Mouse (Mus musculus): ENCODE measurements around the gene Slc25a11. TPM values are rescaled to one million over a fixed set of nuclear protein-coding genes. Genes with fewer than 3 reads are reported as not detected.

Slc25a11 gene
- 68.9 TPM for polyA plus RNA-seq (2017; shearing (Covaris generic))

GRCm38 (mm10) chr11:70646691-70647650 is at the start of gene Slc25a11, which contains the start of gene Rnf167:
Gene Slc25a11 (minus strand): TSS chr11:70647479.
Gene Rnf167 (plus strand): TSS chr11:70647235.

GRCm38 (mm10) chr11:70687601-70688199 is 40.4 kb upstream of the Slc25a11 start, which contains the start of gene Camta2:
Gene Camta2 (minus strand): TSS chr11:70688105.

GRCm38 (mm10) chr11:70668771-70669505 is 21.7 kb upstream of the Slc25a11 start, which contains the start of gene Spag7:
Gene Spag7 (minus strand): TSS chr11:70669416.

GRCm38 (mm10) chr11:70656964-70657363 is 9.7 kb upstream of the Slc25a11 start, which contains the start of gene Eno3:
Gene Eno3 (plus strand): TSS chr11:70657202.

GRCm38 (mm10) chr11:70654198-70654922 is 7.1 kb upstream of the Slc25a11 start, which contains the start of gene Pfn1:
Gene Pfn1 (minus strand): TSS chr11:70654644.

GRCm38 (mm10) chr11:70638714-70639278 is 8.5 kb downstream of the Slc25a11 start, which contains the start of gene Gp1ba:
Gene Gp1ba (plus strand): TSS chr11:70639122.

GRCm38 (mm10) chr11:70619101-70619500 is 28.2 kb downstream of the Slc25a11 start, which contains the start of gene Chrne:
Gene Chrne (minus strand): TSS chr11:70619216.

GRCm38 (mm10) chr11:70615516-70616093 is 31.7 kb downstream of the Slc25a11 start, which contains the start of gene 4930544D05Rik:
Gene 4930544D05Rik (plus strand): TSS chr11:70615848.

Other genes starting within 250 kb of the Slc25a11 start
- gene Pelp1, start 237.4 kb downstream of the Slc25a11 start, polyA plus RNA-seq (2017; shearing (Covaris generic)) = 12.9 TPM
- gene Arrb2, start 214.8 kb downstream of the Slc25a11 start, polyA plus RNA-seq (2017; shearing (Covaris generic)) = 229 TPM
- 64.7 TPM for gene Med11, start 195.6 kb downstream of the Slc25a11 start, polyA plus RNA-seq (2017; shearing (Covaris generic))
- gene Zmynd15, start 188.0 kb downstream of the Slc25a11 start, polyA plus RNA-seq (2017; shearing (Covaris generic)) = not detected
- 0.67 TPM for gene Cxcl16, start 187.5 kb downstream of the Slc25a11 start, polyA plus RNA-seq (2017; shearing (Covaris generic))
- 0.55 TPM for gene Tm4sf5, start 142.2 kb downstream of the Slc25a11 start, polyA plus RNA-seq (2017; shearing (Covaris generic))
- not detected for gene Vmo1, start 132.9 kb downstream of the Slc25a11 start, polyA plus RNA-seq (2017; shearing (Covaris generic))
- gene Gltpd2, start 128.3 kb downstream of the Slc25a11 start, polyA plus RNA-seq (2017; shearing (Covaris generic)) = not detected
- gene Psmb6, start 122.1 kb downstream of the Slc25a11 start, polyA plus RNA-seq (2017; shearing (Covaris generic)) = 298 TPM
- not detected for gene Gm40193, start 114.5 kb downstream of the Slc25a11 start, polyA plus RNA-seq (2017; shearing (Covaris generic))
- 2.3 TPM for gene Pld2, start 107.4 kb downstream of the Slc25a11 start, polyA plus RNA-seq (2017; shearing (Covaris generic))
- gene Mink1, start 84.6 kb downstream of the Slc25a11 start, polyA plus RNA-seq (2017; shearing (Covaris generic)) = 22.2 TPM
- gene 4930544D05Rik, start 31.6 kb downstream of the Slc25a11 start, polyA plus RNA-seq (2017; shearing (Covaris generic)) = not detected
- 8.1 TPM for gene Chrne, start 28.3 kb downstream of the Slc25a11 start, polyA plus RNA-seq (2017; shearing (Covaris generic))
- not detected for gene Gp1ba, start 8.4 kb downstream of the Slc25a11 start, polyA plus RNA-seq (2017; shearing (Covaris generic))
- gene Rnf167, start 244 bp downstream of the Slc25a11 start, polyA plus RNA-seq (2017; shearing (Covaris generic)) = 507 TPM
- 2,460 TPM for gene Pfn1, start 7.2 kb upstream of the Slc25a11 start, polyA plus RNA-seq (2017; shearing (Covaris generic))
- 16.3 TPM for gene Eno3, start 9.7 kb upstream of the Slc25a11 start, polyA plus RNA-seq (2017; shearing (Covaris generic))
- gene Spag7, start 21.9 kb upstream of the Slc25a11 start, polyA plus RNA-seq (2017; shearing (Covaris generic)) = 48.7 TPM
- 34.9 TPM for gene Camta2, start 40.6 kb upstream of the Slc25a11 start, polyA plus RNA-seq (2017; shearing (Covaris generic))
- gene Inca1, start 52.7 kb upstream of the Slc25a11 start, polyA plus RNA-seq (2017; shearing (Covaris generic)) = 0.65 TPM
- 1.3 TPM for gene Kif1c, start 53.1 kb upstream of the Slc25a11 start, polyA plus RNA-seq (2017; shearing (Covaris generic))
- gene Zfp3, start 116.7 kb upstream of the Slc25a11 start, polyA plus RNA-seq (2017; shearing (Covaris generic)) = 2.2 TPM
- not detected for gene Scimp, start 165.1 kb upstream of the Slc25a11 start, polyA plus RNA-seq (2017; shearing (Covaris generic))
- 72.3 TPM for gene Rabep1, start 197.3 kb upstream of the Slc25a11 start, polyA plus RNA-seq (2017; shearing (Covaris generic))